Mouse (Mus musculus) NIH3T3 (cell line): ENCODE measurements at regions not wholly inside any gene's neighbourhood (a gene's known extent, or its start where the extent isn't known, plus 50 kb on each side); places are given as distances from the start of the nearest gene placed in this dataset.

Experiments used
- DNase-seq: peaks from one replicate; pipeline ENCODE4 v3.0.0-alpha.2; 2012; ENCODE audit warnings: low read depth

GRCm38 (mm10) chr3:81482742-81483141 is 446.5 kb downstream of the Pdgfc start:
- no peak for DNase-seq

- peak; percentile 55 for DNase-seq
These were observed 447.1 kb downstream of the Pdgfc start for GRCm38 (mm10) chr3:81483363-81483762.

- no peak for DNase-seq
These were observed 427.1 kb upstream of the Ctso start for GRCm38 (mm10) chr3:81505316-81505715.

- DNase-seq, result no peak
These were observed 423.8 kb upstream of the Ctso start for GRCm38 (mm10) chr3:81508611-81509010.

- no peak for DNase-seq
These were observed 410.6 kb upstream of the Ctso start for GRCm38 (mm10) chr3:81521804-81522203.

GRCm38 (mm10) chr3:81530872-81531271 is 401.5 kb upstream of the Ctso start:
- DNase-seq, result no peak

GRCm38 (mm10) chr3:81535448-81536205 is 396.8 kb upstream of the Ctso start:
- no peak for DNase-seq

- DNase-seq, result no peak
These were observed 377.6 kb upstream of the Ctso start for GRCm38 (mm10) chr3:81554773-81555172.

GRCm38 (mm10) chr3:81562610-81563258 is 369.7 kb upstream of the Ctso start:
- peak; percentile 55 for DNase-seq

GRCm38 (mm10) chr3:81563858-81564756 is 368.3 kb upstream of the Ctso start:
- peak; percentile 11 for DNase-seq

GRCm38 (mm10) chr3:81564757-81565063 is 367.7 kb upstream of the Ctso start:
- no peak for DNase-seq

GRCm38 (mm10) chr3:81583387-81584027 is 348.9 kb upstream of the Ctso start:
- DNase-seq, result no peak

GRCm38 (mm10) chr3:81589109-81589508 is 343.3 kb upstream of the Ctso start:
- DNase-seq, result no peak

GRCm38 (mm10) chr3:81629157-81629556 is 303.2 kb upstream of the Ctso start:
- DNase-seq, result peak; percentile 28

GRCm38 (mm10) chr3:81658490-81658889 is 273.9 kb upstream of the Ctso start:
- no peak for DNase-seq

GRCm38 (mm10) chr3:81661620-81662019 is 270.8 kb upstream of the Ctso start:
- no peak for DNase-seq

GRCm38 (mm10) chr3:81666262-81666661 is 266.1 kb upstream of the Ctso start:
- no peak for DNase-seq

GRCm38 (mm10) chr3:81676570-81676969 is 255.8 kb upstream of the Ctso start:
- DNase-seq, result no peak

GRCm38 (mm10) chr3:81701974-81702697 is 230.3 kb upstream of the Ctso start:
- DNase-seq, result no peak

GRCm38 (mm10) chr3:81718911-81719310 is 213.5 kb upstream of the Ctso start:
- no peak for DNase-seq

- no peak for DNase-seq
These were observed 196.9 kb upstream of the Ctso start for GRCm38 (mm10) chr3:81735463-81735862.

- no peak for DNase-seq
These were observed 195.6 kb upstream of the Ctso start for GRCm38 (mm10) chr3:81736838-81737237.
